Mouse (Mus musculus) limb, embryonic 11.5 days (tissue): ENCODE measurements around the gene Rgs21. TPM values are rescaled to one million over a fixed set of nuclear protein-coding genes. Genes with fewer than 3 reads are reported as not detected.

Source experiments
- ATAC-seq: fragments of 200-750 bp; cut with Nextera tagmentation; 2 replicates; pipeline ENCODE4 v1.8.0; 2017; ENCODE audit warnings: low read depth; ENCODE audit not compliant: insufficient number of reproducible peaks, low FRiP score, low TSS enrichment
- DNase-seq: peaks from one replicate; pipeline ENCODE4 v3.0.0-alpha.2; 2015; ENCODE audit warnings: low spot score
- H3K27ac ChIP-seq: fragments of 300-500 bp; sonication (generic); replicated peaks from 2 replicates; pipeline ENCODE4 v1.5.1; 2014; ENCODE audit warnings: low read depth, mild to moderate bottlenecking, low read length
- H3K27me3 ChIP-seq: fragments of 300-500 bp; sonication (generic); 2 replicates; pipeline ENCODE4 v1.6.1; 2014; ENCODE audit warnings: mild to moderate bottlenecking, low read length, mixed read lengths; ENCODE audit not compliant: control insufficient read depth, insufficient read depth
- H3K36me3 ChIP-seq: fragments of 300-500 bp; sonication (generic); 2 replicates; pipeline ENCODE4 v1.6.1; 2014; ENCODE audit warnings: mild to moderate bottlenecking, low read length, moderate library complexity, mixed read lengths; ENCODE audit not compliant: control insufficient read depth, insufficient read depth
- H3K4me1 ChIP-seq: fragments of 300-500 bp; sonication (generic); 2 replicates; pipeline ENCODE4 v1.6.1; 2014; ENCODE audit warnings: low read length, mixed read lengths; ENCODE audit not compliant: control insufficient read depth, insufficient read depth
- H3K4me2 ChIP-seq: fragments of 300-500 bp; sonication (generic); 2 replicates; pipeline ENCODE4 v1.6.1; 2014; ENCODE audit warnings: low read depth, mild to moderate bottlenecking, moderate library complexity; ENCODE audit not compliant: severe bottlenecking
- H3K4me3 ChIP-seq: fragments of 300-500 bp; sonication (generic); 2 replicates; pipeline ENCODE4 v1.5.1; 2014; ENCODE audit warnings: low read depth, low read length
- H3K9ac ChIP-seq: fragments of 300-500 bp; sonication (generic); 2 replicates; pipeline ENCODE4 v1.6.1; 2014; ENCODE audit warnings: mild to moderate bottlenecking, low read length
- H3K9me3 ChIP-seq: fragments of 300-500 bp; sonication (generic); 2 replicates; pipeline ENCODE4 v1.6.1; 2016; ENCODE audit warnings: low read length; ENCODE audit not compliant: control insufficient read depth
- WGBS: fragments of 180-500 bp; shearing (Covaris S2); extraction: QIAGEN DNeasy Blood & Tissue Kit; methylation state at CpG from one replicate; pipeline ENCODE4 v1.1.7; 2014; 5-methylcytosine and 5-hydroxymethylcytosine counted together
- polyA plus RNA-seq: library from polyadenylated mRNA; unstranded; fragments of >200 nt; fragmentation: Nextera tagmentation; extraction: Ambion mirVana; gene quantifications from 2 replicates; pipeline ENCODE4 v1.2.1, GENCODE M21; 2014

Gene Rgs21
- polyA plus RNA-seq, 1 experiment from 2014 or later: not detected

DNA sequence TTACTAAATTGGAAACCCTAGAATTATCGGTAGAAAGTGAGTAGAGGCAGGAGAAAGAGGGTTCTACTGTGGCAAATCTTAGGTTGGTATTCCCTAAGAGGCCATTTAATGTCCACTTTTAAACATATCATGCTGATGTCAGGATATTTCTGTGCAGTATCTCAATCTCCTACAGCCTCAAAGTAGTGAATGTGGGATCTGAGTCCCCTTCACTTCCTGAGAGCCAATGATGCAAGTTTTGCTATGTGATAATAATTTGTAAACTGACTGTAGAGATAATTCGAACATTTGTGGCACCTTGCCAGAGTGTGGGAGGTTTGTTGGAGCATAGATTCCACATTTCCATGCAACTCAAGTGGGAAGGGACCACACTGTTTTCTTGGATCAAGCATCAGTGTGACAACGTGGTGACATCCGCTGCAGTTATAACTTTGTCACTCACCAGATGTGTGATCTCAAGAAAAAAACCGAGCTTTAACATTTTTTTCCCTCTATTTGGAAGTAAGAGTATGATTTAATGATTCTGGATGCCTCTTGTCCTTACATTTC is 49.5 kb downstream of the Rgs21 start:
- no peak for ATAC-seq
- no peak overlapping the region for H3K4me3 ChIP-seq
- no peaks in the 10 kb centered on the region for H3K36me3 ChIP-seq
- H3K27ac ChIP-seq: no peak overlapping the region
- H3K27me3 ChIP-seq: no peaks in the 10 kb centered on the region
- H3K9ac ChIP-seq: no peak overlapping the region
- DNase-seq: no peak
- 80% methylated on average over 5 of the region's 5 CpGs for WGBS
- no peaks in the 10 kb centered on the region for H3K4me1 ChIP-seq
- no peak overlapping the region for H3K4me2 ChIP-seq
- no peaks in the 10 kb centered on the region for H3K9me3 ChIP-seq

- no peaks in the 10 kb centered on the region for H3K27me3 ChIP-seq
- no peaks in the 10 kb centered on the region for H3K36me3 ChIP-seq
- ATAC-seq: no peak
- H3K4me1 ChIP-seq: no peaks in the 10 kb centered on the region
- no peak overlapping the region for H3K27ac ChIP-seq
- H3K9me3 ChIP-seq: no peaks in the 10 kb centered on the region
- 85% methylated on average over 1 of the region's 1 CpGs for WGBS
- H3K9ac ChIP-seq: no peak overlapping the region
- H3K4me3 ChIP-seq: no peak overlapping the region
- no peak overlapping the region for H3K4me2 ChIP-seq
- no peak for DNase-seq
Measured at GRCm38 (mm10) chr1:144502241-144502640, 65.2 kb downstream of the Rgs21 start.

- H3K9me3 ChIP-seq: no peaks in the 10 kb centered on the region
- no peak overlapping the region for H3K4me3 ChIP-seq
- no peaks in the 10 kb centered on the region for H3K27me3 ChIP-seq
- H3K4me1 ChIP-seq: no peaks in the 10 kb centered on the region
- no peak overlapping the region for H3K9ac ChIP-seq
- DNase-seq (no peak), ATAC-seq (no peak)
- no peak overlapping the region for H3K27ac ChIP-seq
- H3K4me2 ChIP-seq: no peak overlapping the region
- 83% methylated on average over 4 of the region's 4 CpGs for WGBS
- no peaks in the 10 kb centered on the region for H3K36me3 ChIP-seq
Measured at GRCm38 (mm10) chr1:144500423-144500822, 67.0 kb downstream of the Rgs21 start.

GRCm38 (mm10) chr1:144499719-144500118 is 67.7 kb downstream of the Rgs21 start:
- no peak for ATAC-seq
- no peak for DNase-seq
- Histone ChIP-seq H3K9ac (no peak overlapping the region), H3K4me2 (no peak overlapping the region), H3K9me3 (no peaks in the 10 kb centered on the region), H3K36me3 (no peaks in the 10 kb centered on the region), H3K4me1 (no peaks in the 10 kb centered on the region), H3K27me3 (no peaks in the 10 kb centered on the region), H3K4me3 (no peak overlapping the region), H3K27ac (no peak overlapping the region)
- 77% methylated on average over 1 of the region's 1 CpGs for WGBS

DNA sequence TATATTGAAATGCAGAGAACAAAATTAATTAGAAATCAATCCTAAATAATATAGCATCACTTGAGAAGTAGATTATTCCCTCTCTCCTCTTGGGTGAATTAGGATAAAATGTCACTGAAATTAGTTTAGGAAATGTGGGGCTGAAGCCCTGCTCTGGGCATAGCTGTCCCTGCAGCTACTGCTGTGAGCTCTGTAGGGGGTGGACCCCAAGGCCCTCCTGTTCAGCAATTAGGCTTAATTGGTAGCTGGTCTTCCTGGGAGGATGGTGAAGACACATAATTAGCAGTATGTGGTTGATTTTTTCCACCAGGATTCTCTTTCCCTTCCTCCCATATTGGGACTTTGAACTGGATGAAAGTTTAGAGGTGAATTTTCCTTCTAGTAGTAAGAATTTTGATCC is 68.7 kb downstream of the Rgs21 start:
- Histone ChIP-seq H3K9me3 (no peaks in the 10 kb centered on the region), H3K9ac (no peak overlapping the region), H3K27me3 (no peaks in the 10 kb centered on the region), H3K4me2 (no peak overlapping the region), H3K36me3 (no peaks in the 10 kb centered on the region), H3K4me3 (no peak overlapping the region), H3K27ac (no peak overlapping the region), H3K4me1 (no peaks in the 10 kb centered on the region)
- no peak for DNase-seq
- no peak for ATAC-seq

- 49% methylated on average over 3 of the region's 3 CpGs for WGBS
- DNase-seq (no peak), ATAC-seq (no peak)
- Histone ChIP-seq H3K9ac (no peak overlapping the region), H3K4me1 (no peaks in the 10 kb centered on the region), H3K4me3 (no peak overlapping the region), H3K27ac (no peak overlapping the region), H3K4me2 (no peak overlapping the region), H3K27me3 (no peaks in the 10 kb centered on the region), H3K36me3 (no peaks in the 10 kb centered on the region), H3K9me3 (no peaks in the 10 kb centered on the region)
Measured at GRCm38 (mm10) chr1:144498051-144498450, 69.4 kb downstream of the Rgs21 start.

DNA sequence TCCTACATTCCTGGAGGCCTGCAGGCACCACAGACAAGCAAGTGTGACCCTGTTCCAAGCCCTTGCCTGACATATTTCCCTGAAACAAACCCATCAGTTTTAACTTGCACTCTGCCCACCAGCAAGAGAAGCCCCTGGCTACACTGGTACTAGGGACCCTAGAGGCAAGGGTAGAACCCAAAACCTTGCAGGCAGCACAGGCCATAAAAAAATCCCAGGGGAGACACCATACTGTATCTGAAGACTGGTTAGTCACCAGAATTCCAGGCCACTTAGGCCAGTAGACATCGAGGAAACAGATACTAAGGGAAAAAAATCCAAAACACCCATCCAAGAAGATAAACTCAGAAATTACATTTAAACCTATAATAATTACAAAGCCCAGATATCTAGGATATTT is 74.1 kb downstream of the Rgs21 start:
- Histone ChIP-seq H3K27ac (no peak overlapping the region), H3K4me3 (no peak overlapping the region), H3K9me3 (no peaks in the 10 kb centered on the region), H3K4me1 (no peaks in the 10 kb centered on the region), H3K36me3 (no peaks in the 10 kb centered on the region; the same call in 1 of the 2 replicates), H3K4me2 (no peak overlapping the region), H3K9ac (no peak overlapping the region), H3K27me3 (no peaks in the 10 kb centered on the region)
- DNase-seq: no peak
- no peak for ATAC-seq
- WGBS: 84% methylated on average over 1 of the region's 1 CpGs

DNA sequence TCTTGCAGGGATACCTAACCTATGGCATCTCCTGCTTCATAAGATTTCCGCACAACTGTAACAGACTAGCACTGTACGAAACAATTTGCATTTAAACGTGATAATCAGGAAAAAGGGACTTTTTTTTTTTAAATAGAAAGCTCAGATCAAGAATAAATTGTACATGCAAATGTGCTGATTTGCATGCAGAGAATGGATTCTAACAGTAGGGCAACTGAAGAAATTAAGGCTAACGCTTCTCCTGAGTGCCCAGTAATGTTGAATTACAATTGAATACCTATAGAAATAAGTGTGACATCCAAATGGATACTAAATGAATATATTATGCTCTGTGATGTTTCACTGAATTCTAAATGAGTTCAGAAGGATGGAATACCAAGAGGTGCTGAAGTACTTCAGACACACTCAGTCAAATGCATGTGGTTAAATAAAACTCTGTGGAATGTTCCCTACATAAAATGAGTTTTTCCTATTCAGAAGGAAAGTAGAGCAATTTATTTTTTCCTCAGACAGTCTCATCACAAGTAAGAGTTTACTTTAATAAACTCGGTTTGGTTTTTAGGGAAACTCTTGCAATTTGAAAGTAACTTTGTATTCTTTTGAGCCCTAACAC is 79.1 kb downstream of the Rgs21 start:
- no peaks in the 10 kb centered on the region for H3K4me1 ChIP-seq
- no peaks in the 10 kb centered on the region for H3K27me3 ChIP-seq
- no peaks in the 10 kb centered on the region; the same call in 1 of the 2 replicates for H3K36me3 ChIP-seq
- DNase-seq: no peak
- no peak for ATAC-seq
- no peak overlapping the region for H3K4me2 ChIP-seq
- H3K9ac ChIP-seq: no peak overlapping the region
- no peak overlapping the region for H3K27ac ChIP-seq
- 86% methylated on average over 5 of the region's 5 CpGs for WGBS
- H3K9me3 ChIP-seq: no peaks in the 10 kb centered on the region
- no peak overlapping the region for H3K4me3 ChIP-seq
